Mouse (Mus musculus): ENCODE measurements at regions not wholly inside any gene's neighbourhood (a gene's known extent, or its start where the extent isn't known, plus 50 kb on each side); places are given as distances from the start of the nearest gene placed in this dataset.
"Not testable (repeated sequence)": the region's sequence is repeated elsewhere in the genome, so short reads cannot be mapped to it uniquely, and the experiment has no call there.

DNA sequence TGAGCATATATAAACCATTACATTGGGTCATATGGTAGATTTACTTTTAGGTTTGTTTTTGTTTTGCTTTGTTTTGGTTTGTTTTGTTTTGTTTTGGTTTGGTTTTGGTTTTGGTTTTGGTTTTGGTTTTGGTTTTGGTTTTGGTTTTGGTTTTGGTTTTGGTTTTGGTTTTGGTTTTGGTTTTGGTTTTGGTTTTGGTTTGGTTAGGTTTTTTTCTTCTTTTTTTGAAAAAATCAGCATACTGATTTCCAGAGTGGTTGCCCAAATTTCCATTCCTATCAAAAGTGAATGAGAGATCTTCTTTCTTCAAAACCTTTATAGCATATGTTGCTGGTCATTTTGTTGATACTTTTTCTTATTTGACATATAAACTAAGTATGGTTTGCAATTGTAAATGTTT lies 444.0 kb downstream of the Arl4a start:
- DNase-seq (ENCODE audit: low spot score), result not testable (repeated sequence)

DNA sequence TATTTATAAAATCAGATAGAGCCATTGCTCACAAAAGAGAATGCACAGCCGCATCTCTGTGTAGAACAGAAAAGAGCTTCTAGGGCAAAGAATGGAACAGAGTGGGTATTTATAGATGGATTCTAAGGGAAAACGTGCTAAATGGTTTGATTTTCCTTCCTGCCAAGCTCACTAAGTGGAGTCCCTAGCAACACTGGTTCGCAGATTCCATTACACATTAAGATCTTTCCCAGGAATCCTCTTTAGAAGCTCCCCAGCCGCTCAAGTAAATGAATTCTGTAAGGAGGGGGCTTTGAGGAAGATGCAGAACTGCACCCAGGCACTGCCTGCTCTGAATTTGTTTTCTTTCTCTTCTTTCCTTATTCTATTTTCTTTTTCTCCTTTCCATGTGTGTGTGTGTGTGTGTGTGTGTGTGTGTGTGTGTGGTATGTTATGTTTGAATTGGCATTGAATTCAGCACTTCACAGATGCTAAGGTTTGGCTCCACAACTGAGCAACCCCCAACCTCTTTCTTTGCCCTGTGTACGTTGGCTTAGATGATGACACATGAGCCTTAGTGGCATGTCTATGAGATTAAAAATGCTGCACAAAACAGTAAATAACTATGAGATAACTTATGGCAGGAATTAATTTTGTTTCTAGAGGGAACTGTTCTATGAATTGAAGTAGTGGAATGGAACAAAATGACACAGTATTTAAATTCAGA lies 450.5 kb downstream of the Arl4a start:
- DNase-seq (ENCODE audit: low spot score), result no peak

DNA sequence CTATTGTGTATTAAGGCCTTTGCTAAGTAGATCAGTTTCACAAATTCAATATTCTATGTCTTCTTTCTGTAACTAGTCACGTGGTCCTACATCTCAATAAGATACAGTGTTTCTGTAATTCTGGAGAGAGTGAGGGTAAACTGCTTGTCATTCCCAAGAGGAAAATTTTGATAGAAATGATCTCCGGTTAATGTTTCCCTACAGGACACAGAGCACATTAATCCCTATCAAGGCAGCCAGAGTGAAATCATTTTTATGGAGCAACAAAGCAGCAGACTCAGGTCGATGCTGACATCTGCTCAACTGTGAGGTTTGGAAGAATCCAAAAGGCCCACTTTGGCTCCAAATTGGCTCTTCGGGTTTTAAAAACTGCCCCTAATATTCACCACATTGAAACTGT lies 451.7 kb downstream of the Arl4a start:
- DNase-seq (ENCODE audit: low spot score), result no peak

GRCm38 (mm10) chr12:39577610-39578009 lies 460.2 kb downstream of the Arl4a start:
- DNase-seq (ENCODE audit: low spot score), result no peak

DNA sequence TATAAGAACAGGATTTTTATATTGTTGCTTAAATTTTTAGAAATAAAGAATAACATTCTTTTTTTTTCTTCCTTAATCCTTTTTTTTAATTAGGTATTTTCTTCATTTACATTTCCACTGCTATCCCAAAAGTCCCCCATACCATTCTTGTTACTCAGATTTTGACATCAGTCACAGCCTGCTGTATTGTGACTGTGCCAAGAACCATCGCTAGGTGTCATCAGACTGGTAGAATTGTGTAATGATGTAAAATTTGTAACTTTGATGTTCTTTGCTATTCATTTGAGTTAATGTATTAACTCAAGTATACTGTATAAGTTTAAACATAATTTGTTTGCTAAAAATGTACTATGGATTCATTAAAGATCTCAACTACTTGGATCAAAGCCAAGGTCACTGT lies 465.0 kb downstream of the Arl4a start:
- DNase-seq (ENCODE audit: low spot score), result no peak

GRCm38 (mm10) chr12:39572147-39572546 lies 465.7 kb downstream of the Arl4a start:
- no peak for DNase-seq (ENCODE audit: low spot score)

GRCm38 (mm10) chr12:39560734-39561446 lies 476.9 kb downstream of the Arl4a start:
- no peak for DNase-seq (ENCODE audit: low spot score)

GRCm38 (mm10) chr12:39558491-39558890 lies 479.3 kb downstream of the Arl4a start:
- DNase-seq (ENCODE audit: low spot score), result no peak

DNA sequence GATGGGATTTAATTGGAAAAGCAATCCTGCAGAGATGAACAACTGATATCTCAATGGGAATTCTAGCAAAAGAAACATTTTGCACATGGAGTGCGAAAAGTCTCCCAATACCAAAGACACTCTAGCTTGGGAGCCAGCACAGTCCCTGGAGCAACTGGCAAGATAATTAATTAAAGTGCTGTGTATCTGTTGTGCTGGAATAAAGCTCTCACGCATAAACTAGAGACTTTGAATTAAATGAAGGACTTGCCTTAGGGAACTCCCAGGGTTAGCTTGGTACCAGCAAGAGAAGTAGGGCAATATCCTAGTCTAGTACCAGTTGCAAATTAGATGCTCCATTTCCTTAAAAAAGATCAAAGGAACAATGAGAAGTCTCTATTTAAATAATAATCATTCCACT lies 501.5 kb downstream of the Arl4a start:
- no peak for DNase-seq (ENCODE audit: low spot score)

- no peak for DNase-seq (ENCODE audit: low spot score)
Observed at GRCm38 (mm10) chr12:39528121-39528520, 509.7 kb downstream of the Arl4a start.

GRCm38 (mm10) chr12:39527216-39527600 lies 510.6 kb downstream of the Arl4a start:
- no peak for DNase-seq (ENCODE audit: low spot score)

- DNase-seq (ENCODE audit: low spot score), result no peak
Observed at GRCm38 (mm10) chr12:39526535-39527215, 511.1 kb downstream of the Arl4a start.

- DNase-seq (ENCODE audit: low spot score), result no peak
Observed at GRCm38 (mm10) chr12:39515690-39516089, 522.1 kb downstream of the Arl4a start.

DNA sequence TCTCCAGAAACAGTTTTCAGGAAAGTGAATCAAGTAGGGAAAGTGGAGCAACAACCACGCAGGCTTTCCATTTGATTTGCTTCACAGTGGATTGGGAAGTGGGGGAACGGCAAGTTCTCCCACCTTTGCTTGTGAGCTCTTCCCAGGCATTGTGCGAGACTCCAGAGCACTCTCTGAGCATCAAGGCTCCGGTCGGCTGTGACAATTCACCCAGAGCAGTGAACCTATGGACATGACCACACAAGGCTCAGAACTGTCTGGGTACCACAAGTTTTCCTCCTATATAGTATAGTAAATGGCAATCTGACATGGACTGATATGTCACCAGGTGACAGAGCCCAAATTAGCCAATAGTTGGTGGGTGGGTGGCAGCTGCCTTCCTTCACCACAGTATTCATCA lies 527.0 kb downstream of the Arl4a start:
- no peak for DNase-seq (ENCODE audit: low spot score)

GRCm38 (mm10) chr12:39510073-39510812 lies 527.6 kb downstream of the Arl4a start:
- DNase-seq (ENCODE audit: low spot score), result peak; percentile 13

- no peak for DNase-seq (ENCODE audit: low spot score)
Observed at GRCm38 (mm10) chr12:39496203-39496602, 541.6 kb downstream of the Arl4a start.

GRCm38 (mm10) chr12:39493578-39494218 lies 544.1 kb downstream of the Arl4a start:
- no peak for DNase-seq (ENCODE audit: low spot score)

- DNase-seq (ENCODE audit: low spot score), result no peak
Observed at GRCm38 (mm10) chr12:39493114-39493513, 544.7 kb downstream of the Arl4a start.

GRCm38 (mm10) chr12:39472984-39473383 lies 564.8 kb downstream of the Arl4a start:
- DNase-seq (ENCODE audit: low spot score), result no peak

All from ovary, postnatal 36 days (tissue).